Comparison of ENCODE assay signal across 18 mouse cellular contexts in genomic region chr14:48005092-48005928, GRCm38 (mm10).
DNase-seq lines count a peak whose midpoint lies in the region; ATAC-seq and TF ChIP-seq lines count a peak whose summit lies in the region.
"Had no signal": no experiment of that assay in that cellular context is flagged by ENCODE, and none has a peak within 500 bp of the region (broad histone marks: within the 10 kb centered on the region; RNA-seq: fewer than 3 reads in every experiment).

No protein-coding gene starts in this region.

- H3K27me3 ChIP-seq in forebrain, embryonic 10.5 days (ENCODE audit: poor library complexity, severe bottlenecking) = no peaks in the 10 kb centered on the region
- no peaks in the 10 kb centered on the region for H3K27me3 ChIP-seq in forebrain, embryonic 12.5 days
- H3K27me3 ChIP-seq: heart, embryonic 12.5 days; hindbrain, embryonic 15.5 days; midbrain, embryonic 12.5 days; stomach, embryonic 15.5 days had no signal

- 78% methylated on average over 6 of the region's 6 CpGs for WGBS in forebrain, embryonic 10.5 days
- 79% methylated on average over 6 of the region's 6 CpGs for WGBS in forebrain, embryonic 12.5 days

- H3K9me3 ChIP-seq in forebrain, embryonic 10.5 days = no peaks in the 10 kb centered on the region
- H3K9me3 ChIP-seq in forebrain, embryonic 12.5 days = no peaks in the 10 kb centered on the region
- H3K9me3 ChIP-seq: heart, embryonic 12.5 days; hindbrain, embryonic 15.5 days; midbrain, embryonic 12.5 days; stomach, embryonic 15.5 days had no signal

- H3K27ac ChIP-seq in forebrain, embryonic 10.5 days = 0 out of 2 replicates have a peak overlapping the region, but pooled peaks have one; percentile 51
- H3K27ac ChIP-seq in forebrain, embryonic 12.5 days = no peak overlapping the region
- peak overlapping the region; percentile 75 for H3K27ac ChIP-seq in layer of hippocampus, adult 2 months
- H3K27ac ChIP-seq: hindbrain, embryonic 15.5 days; midbrain, embryonic 12.5 days; stomach, embryonic 15.5 days had no signal

- H3K9ac ChIP-seq in forebrain, embryonic 12.5 days = no peak overlapping the region
- H3K9ac ChIP-seq: heart, embryonic 12.5 days; hindbrain, embryonic 15.5 days; lung, embryonic 14.5 days; midbrain, embryonic 12.5 days; stomach, embryonic 15.5 days had no signal

- no peak for TF ChIP-seq CTCF in layer of hippocampus, adult 2 months (conservative IDR thresholded peaks at IDR 0.05)

- H3K4me2 ChIP-seq in forebrain, embryonic 12.5 days = no peak overlapping the region
- H3K4me2 ChIP-seq: heart, embryonic 12.5 days; hindbrain, embryonic 15.5 days; lung, embryonic 14.5 days; midbrain, embryonic 12.5 days; stomach, embryonic 15.5 days had no signal

- no peak for ATAC-seq in forebrain, embryonic 12.5 days (ENCODE audit: low FRiP score)
- ATAC-seq in megakaryocyte, adult 5-6 weeks (ENCODE audit: poor library complexity, severe bottlenecking) = no peak
- ATAC-seq: intestine, embryonic 16.5 days had no signal

- H3K4me3 ChIP-seq in forebrain, embryonic 10.5 days = no peak overlapping the region
- H3K4me3 ChIP-seq in forebrain, embryonic 12.5 days (replicated peaks) = no peak overlapping the region
- no peak overlapping the region for H3K4me3 ChIP-seq in layer of hippocampus, adult 2 months
- H3K4me3 ChIP-seq: heart, embryonic 12.5 days; hindbrain, embryonic 15.5 days; midbrain, embryonic 12.5 days; stomach, embryonic 15.5 days had no signal

- DNase-seq in forebrain, embryonic 10.5 days (ENCODE audit: extremely low spot score, low spot score) = no peak
- no peak for DNase-seq in layer of hippocampus, adult 2 months (ENCODE audit: low spot score in 2 of 2)
- DNase-seq in layer of hippocampus, postnatal 36 days = no peak
- DNase-seq in kidney, postnatal 14 days = peak; percentile 15
- no peak for DNase-seq in urinary bladder, postnatal 25 days (ENCODE audit: low spot score)
- DNase-seq in lung, adult 18-20 months = no peak
- DNase-seq: cerebellum, adult 11 months; cerebellum, postnatal 14 days; heart, postnatal 36 days; lung, embryonic 14.5 days; lung, postnatal 4 days had no signal

- H3K36me3 ChIP-seq in forebrain, embryonic 10.5 days (replicated peaks) = no peaks in the 10 kb centered on the region
- no peaks in the 10 kb centered on the region for H3K36me3 ChIP-seq in forebrain, embryonic 12.5 days (replicated peaks)
- H3K36me3 ChIP-seq: heart, embryonic 12.5 days; hindbrain, embryonic 15.5 days; midbrain, embryonic 12.5 days; stomach, embryonic 15.5 days had no signal

- H3K4me1 ChIP-seq in forebrain, embryonic 10.5 days = no peaks in the 10 kb centered on the region
- peaks cover 5% of the 10 kb centered on the region; the same call in 1 of the 2 replicates for H3K4me1 ChIP-seq in forebrain, embryonic 12.5 days
- H3K4me1 ChIP-seq: heart, embryonic 12.5 days; hindbrain, embryonic 15.5 days; midbrain, embryonic 12.5 days; stomach, embryonic 15.5 days had no signal
